Mouse (Mus musculus) embryonic fibroblast, embryonic 13.5 days (primary cell): ENCODE data around the gene Mphosph9.
"Not testable (repeated sequence)": the region's sequence is repeated elsewhere in the genome, so short reads cannot be mapped to it uniquely, and the experiment has no call there.

ENCODE experiments used
- CTCF ChIP-seq: IDR thresholded peaks from 2 replicates; pipeline ENCODE4 v1.5.1; 2011; ENCODE audit warnings: mild to moderate bottlenecking, control low read depth, low read length, moderate library complexity, borderline replicate concordance; ENCODE audit not compliant: insufficient read depth
- POLR2A ChIP-seq: IDR thresholded peaks from 2 replicates; pipeline ENCODE4 v1.6.1; 2011; ENCODE audit warnings: low read depth, mild to moderate bottlenecking, control low read depth, low read length, moderate library complexity

DNA sequence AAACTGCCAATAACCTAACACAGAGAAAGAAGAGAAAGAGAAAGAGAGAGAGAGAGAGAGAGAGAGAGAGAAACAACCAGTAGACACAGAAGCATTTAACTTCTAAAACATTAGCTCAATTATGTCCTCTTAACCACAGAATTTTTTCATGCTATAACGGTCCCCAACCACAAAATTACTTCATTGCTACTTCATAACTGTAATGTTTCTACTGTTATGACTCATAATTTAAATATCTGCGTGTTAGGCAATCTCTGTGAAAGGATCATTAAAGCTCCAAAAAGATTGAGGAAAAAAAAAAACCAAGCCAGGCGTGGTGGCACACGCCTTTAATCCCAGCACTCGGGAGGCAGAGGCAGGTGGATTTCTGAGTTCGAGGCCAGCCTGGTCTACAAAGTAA, 24.9 kb downstream of the Mphosph9 start:
- TF ChIP-seq POLR2A, CTCF: not testable (repeated sequence)
